In genomic region chr16:95352266-95352665, GRCm38 (mm10) we compare ENCODE assay signal across 14 mouse cellular contexts.
A peak's percentile ranks its signal among the peaks of the same experiment; 100 is the strongest.
DNase-seq lines count a peak whose midpoint lies in the region; ATAC-seq lines count a peak whose summit lies in the region.
"Had no signal": no experiment of that assay in that cellular context is flagged by ENCODE, and none has a peak within 500 bp of the region (broad histone marks: within the 10 kb centered on the region; RNA-seq: fewer than 3 reads in every experiment).

No protein-coding gene starts in this region.

- 0 out of 2 replicates have a peak, but pooled peaks have one; percentile 30 for ATAC-seq in heart, embryonic 14.5 days (ENCODE audit: insufficient number of reproducible peaks, insufficient read depth, low FRiP score, low read depth)
- peak; percentile 45; the same call in 1 of the 2 replicates for ATAC-seq in lung, embryonic 16.5 days (ENCODE audit: low read depth)
- ATAC-seq: forebrain, embryonic 15.5 days; intestine, embryonic 16.5 days had no signal

- no peak overlapping the region for H3K4me3 ChIP-seq in heart, embryonic 14.5 days (ENCODE audit: control insufficient read depth in 1 of 2, insufficient read depth in 1 of 2, low read depth in 1 of 2, low read length in 2 of 2)
- no peak overlapping the region for H3K4me3 ChIP-seq in embryonic facial prominence, embryonic 10.5 days
- H3K4me3 ChIP-seq in lung, embryonic 16.5 days (ENCODE audit: low read length): no peak overlapping the region
- H3K4me3 ChIP-seq: embryonic facial prominence, embryonic 15.5 days; forebrain, embryonic 15.5 days; hindbrain, embryonic 13.5 days; liver, embryonic 15.5 days; myocyte had no signal

- H3K9me3 ChIP-seq in heart, embryonic 14.5 days (ENCODE audit: control insufficient read depth, low read length): no peaks in the 10 kb centered on the region
- H3K9me3 ChIP-seq in embryonic facial prominence, embryonic 10.5 days: no peaks in the 10 kb centered on the region
- H3K9me3 ChIP-seq in lung, embryonic 16.5 days (ENCODE audit: control insufficient read depth, low read length): no peaks in the 10 kb centered on the region
- H3K9me3 ChIP-seq: embryonic facial prominence, embryonic 15.5 days; forebrain, embryonic 15.5 days; hindbrain, embryonic 13.5 days; liver, embryonic 15.5 days had no signal

- no peak for DNase-seq in heart, postnatal 10 days
- no peak for DNase-seq in embryonic facial prominence, embryonic 10.5 days (ENCODE audit: low spot score)
- peak; percentile 27 for DNase-seq in kidney, adult 9 months
- DNase-seq in cerebellum, adult 9-10 months: no peak
- no peak for DNase-seq in frontal cortex, adult 2 months (ENCODE audit: extremely low spot score in 1 of 2, low spot score in 1 of 2)

- H3K4me2 ChIP-seq in heart, embryonic 14.5 days (ENCODE audit: low read length): no peak overlapping the region
- H3K4me2 ChIP-seq in lung, embryonic 16.5 days (ENCODE audit: low read depth, low read length): no peak overlapping the region
- H3K4me2 ChIP-seq: embryonic facial prominence, embryonic 15.5 days; forebrain, embryonic 15.5 days; hindbrain, embryonic 13.5 days; liver, embryonic 15.5 days; midbrain, embryonic 11.5 days had no signal

- H3K4me1 ChIP-seq in heart, embryonic 14.5 days (ENCODE audit: control insufficient read depth in 2 of 2, insufficient read depth in 2 of 2, low read length in 2 of 2): peaks cover 21 to 23% of the 10 kb centered on the region in 2 experiments
- H3K4me1 ChIP-seq in embryonic facial prominence, embryonic 10.5 days: peaks cover 23% of the 10 kb centered on the region
- H3K4me1 ChIP-seq in lung, embryonic 16.5 days (replicated peaks; ENCODE audit: control insufficient read depth, insufficient read depth, low read length): peaks cover 15% of the 10 kb centered on the region
- H3K4me1 ChIP-seq: forebrain, embryonic 15.5 days; liver, embryonic 15.5 days had no signal

- no peaks in the 10 kb centered on the region for H3K27me3 ChIP-seq in heart, embryonic 14.5 days (ENCODE audit: control insufficient read depth, insufficient read depth, low read length)
- H3K27me3 ChIP-seq in embryonic facial prominence, embryonic 10.5 days (replicated peaks; ENCODE audit: low read depth, poor library complexity, severe bottlenecking): no peaks in the 10 kb centered on the region
- no peaks in the 10 kb centered on the region for H3K27me3 ChIP-seq in lung, embryonic 16.5 days (ENCODE audit: control insufficient read depth, insufficient read depth, low read depth, low read length)
- H3K27me3 ChIP-seq: embryonic facial prominence, embryonic 15.5 days; forebrain, embryonic 15.5 days; hindbrain, embryonic 13.5 days; liver, embryonic 15.5 days had no signal

- intact Hi-C loops in heart, postnatal 10 days (cut with DNase I): loop anchor here (5.0 kb wide), 1 partner anchor 105 kb away; no protein-coding TSS in a partner anchor

- H3K27ac ChIP-seq in heart, embryonic 14.5 days (replicated peaks in 1 of 2; ENCODE audit: control insufficient read depth in 1 of 2, insufficient read depth in 1 of 2, low read depth in 2 of 2, low read length in 2 of 2): peak overlapping the region in 1 of 2 experiments; percentile 26; a peak in 2 of 4 replicates
- H3K27ac ChIP-seq in embryonic facial prominence, embryonic 10.5 days (replicated peaks): peak overlapping the region; percentile 19; the same call in 1 of the 2 replicates
- no peak overlapping the region for H3K27ac ChIP-seq in lung, embryonic 16.5 days (ENCODE audit: low read length)
- H3K27ac ChIP-seq: embryonic facial prominence, embryonic 15.5 days; forebrain, embryonic 15.5 days; hindbrain, embryonic 13.5 days; liver, embryonic 15.5 days had no signal

- H3K9ac ChIP-seq in heart, embryonic 14.5 days (ENCODE audit: low read length): no peak overlapping the region
- H3K9ac ChIP-seq in lung, embryonic 16.5 days (ENCODE audit: low read length): no peak overlapping the region
- H3K9ac ChIP-seq: embryonic facial prominence, embryonic 15.5 days; forebrain, embryonic 15.5 days; hindbrain, embryonic 13.5 days; liver, embryonic 15.5 days had no signal

- WGBS in heart, embryonic 14.5 days: 60% methylated on average over 8 of the region's 8 CpGs
- 64% methylated on average over 8 of the region's 8 CpGs for WGBS in embryonic facial prominence, embryonic 10.5 days
- WGBS in lung, embryonic 16.5 days: 52% methylated on average over 8 of the region's 8 CpGs

- H3K36me3 ChIP-seq in heart, embryonic 14.5 days (ENCODE audit: control insufficient read depth, insufficient read depth, low read length): no peaks in the 10 kb centered on the region
- no peaks in the 10 kb centered on the region for H3K36me3 ChIP-seq in embryonic facial prominence, embryonic 10.5 days (replicated peaks)
- H3K36me3 ChIP-seq in lung, embryonic 16.5 days (ENCODE audit: control insufficient read depth, insufficient read depth, low read length): no peaks in the 10 kb centered on the region
- H3K36me3 ChIP-seq: embryonic facial prominence, embryonic 15.5 days; forebrain, embryonic 15.5 days; hindbrain, embryonic 13.5 days; liver, embryonic 15.5 days had no signal
